Mouse (Mus musculus) testis, adult 10 weeks (tissue): ENCODE measurements around the gene Haus8. TPM values are rescaled to one million over a fixed set of nuclear protein-coding genes. Genes with fewer than 3 reads are reported as not detected.

Experiments used
- polyA plus RNA-seq: library from polyadenylated mRNA; stranded (reverse); fragments of 350-450 nt; fragmentation: Illumina TruSeq; extraction: RNeasy Lipid Tissue Mini Kit (QIAGEN cat#74804); gene quantifications from one replicate; pipeline ENCODE4 v1.2.3, GENCODE M21; 2014; ENCODE audit warnings: low read depth, low replicate concordance

The Haus8 gene
- 3.9 TPM for polyA plus RNA-seq

GRCm38 (mm10) chr8:71272286-71273150, at the start of gene Haus8, which contains the start of gene Myo9b:
Gene Haus8 (minus strand): TSS chr8:71272934.
Gene Myo9b (plus strand): TSS chr8:71272714.

Other genes with a start within 250 kb of the Haus8 start
- gene Myo9b, start 220 bp downstream of the Haus8 start, polyA plus RNA-seq = 3.1 TPM
- gene Use1, start 93.9 kb upstream of the Haus8 start, polyA plus RNA-seq = 4.1 TPM
- 6.8 TPM for gene Ocel1, start 98.4 kb upstream of the Haus8 start, polyA plus RNA-seq
- gene Nr2f6, start 109.0 kb upstream of the Haus8 start, polyA plus RNA-seq = 1.0 TPM
- gene Ushbp1, start 122.9 kb upstream of the Haus8 start, polyA plus RNA-seq = 0.08 TPM
- 10.7 TPM for gene Babam1, start 123.9 kb upstream of the Haus8 start, polyA plus RNA-seq
- 0.49 TPM for gene Ankle1, start 133.1 kb upstream of the Haus8 start, polyA plus RNA-seq
- gene Abhd8, start 190.7 kb upstream of the Haus8 start, polyA plus RNA-seq = 2.9 TPM
- gene Mrpl34, start 192.0 kb upstream of the Haus8 start, polyA plus RNA-seq = 2.6 TPM
- gene Dda1, start 196.3 kb upstream of the Haus8 start, polyA plus RNA-seq = 12.2 TPM
- gene Ano8, start 213.0 kb upstream of the Haus8 start, polyA plus RNA-seq = 0.07 TPM
- 0.59 TPM for gene Gtpbp3, start 215.2 kb upstream of the Haus8 start, polyA plus RNA-seq
- gene Plvap, start 238.8 kb upstream of the Haus8 start, polyA plus RNA-seq = not detected